Mouse (Mus musculus) megakaryocyte, embryonic 14.5 days (primary cell): Measurements from ENCODE around the gene Dnase2a.

Experiments
- FLI1 ChIP-seq: IDR thresholded peaks from 2 replicates; pipeline ENCODE4 v1.6.1; 2012; ENCODE audit warnings: low read length, inconsistent platforms, mixed read lengths
- GATA1 ChIP-seq: IDR thresholded peaks from 3 replicates; pipeline ENCODE4 v1.6.1; 2012; ENCODE audit warnings: mixed read lengths, low read length, inconsistent platforms, borderline replicate concordance

- TF ChIP-seq GATA1 (no peak), FLI1 (no peak)
Measured at GRCm38 (mm10) chr8:84959811-84960210, 51.5 kb downstream of the Dnase2a start.
